In genomic region chr13:40617881-40618280, GRCm38 (mm10) we compare ENCODE assay signal across 25 mouse cellular contexts.
DNase-seq lines count a peak whose midpoint lies in the region; ATAC-seq and TF ChIP-seq lines count a peak whose summit lies in the region.
"Had no signal": no experiment of that assay in that cellular context is flagged by ENCODE, and none has a peak within 500 bp of the region (broad histone marks: within the 10 kb centered on the region; RNA-seq: fewer than 3 reads in every experiment).

No protein-coding gene starts in this region.

- H3K27me3 ChIP-seq in kidney, postnatal 0 days (ENCODE audit: insufficient read depth, low read length), result no peaks in the 10 kb centered on the region
- no peaks in the 10 kb centered on the region for H3K27me3 ChIP-seq in ES-Bruce4 (ENCODE audit: control insufficient read depth, insufficient read depth, low read length, poor library complexity, severe bottlenecking)
- H3K27me3 ChIP-seq: CH12.LX; forebrain, embryonic 13.5 days; hindbrain, embryonic 13.5 days; intestine, embryonic 15.5 days had no signal

- 96% methylated on average over 20 of the region's 20 CpGs for WGBS in kidney, postnatal 0 days

- H3K36me3 ChIP-seq in kidney, postnatal 0 days (ENCODE audit: insufficient read depth, low read length), result no peaks in the 10 kb centered on the region
- no peaks in the 10 kb centered on the region for H3K36me3 ChIP-seq in ES-Bruce4 (ENCODE audit: control insufficient read depth, insufficient read depth, low read length, poor library complexity, severe bottlenecking)
- H3K36me3 ChIP-seq in ES-E14 (ENCODE audit: control insufficient read depth, insufficient read depth, low read length, poor library complexity, severe bottlenecking), result no peaks in the 10 kb centered on the region
- H3K36me3 ChIP-seq: forebrain, embryonic 10.5 days; G1E; hindbrain, embryonic 10.5 days; hindbrain, embryonic 13.5 days; intestine, embryonic 15.5 days had no signal

- ATAC-seq in kidney, postnatal 0 days (replicated peaks; ENCODE audit: low FRiP score, low read depth), result no peak
- ATAC-seq: forebrain, embryonic 13.5 days; forebrain, embryonic 16.5 days; hindbrain, embryonic 16.5 days; intestine, embryonic 15.5 days had no signal

- no peak for DNase-seq in kidney, postnatal 0 days (ENCODE audit: low spot score)
- DNase-seq in kidney, postnatal 25 days, result no peak
- DNase-seq in ES-E14 (ENCODE audit: low read depth, low spot score) (peak; percentile 30), ZHBTc4 (ENCODE audit: low read depth, low spot score) (peak; percentile 92)
- no peak for DNase-seq in cerebellum, adult 9-10 months
- no peak for DNase-seq in left cerebral cortex, postnatal 10 days (ENCODE audit: extremely low spot score in 1 of 2, low spot score in 2 of 2)
- DNase-seq: adrenal gland, adult 8-10 months; adrenal gland, postnatal 25 days; B cell, adult 2 months; cerebellum, adult 11-12 months; cerebellum, adult 8-10 months; cerebellum, postnatal 14 days; gastrocnemius, postnatal 10 days; gastrocnemius, postnatal 36 days had no signal

- no peak overlapping the region for H3K4me3 ChIP-seq in kidney, postnatal 0 days (replicated peaks; ENCODE audit: low read depth, low read length)
- H3K4me3 ChIP-seq in ES-Bruce4 (ENCODE audit: low read depth, low read length), result no peak overlapping the region
- no peak overlapping the region for H3K4me3 ChIP-seq in ES-E14 (ENCODE audit: insufficient read depth in 1 of 2, low read depth in 1 of 2, low read length in 2 of 2, poor library complexity in 1 of 2, severe bottlenecking in 1 of 2)
- H3K4me3 ChIP-seq: forebrain, embryonic 10.5 days; forebrain, embryonic 13.5 days; hindbrain, embryonic 10.5 days; hindbrain, embryonic 13.5 days; intestine, embryonic 15.5 days had no signal

- intact Hi-C loops in left cerebral cortex, postnatal 10 days (cut with DNase I), result no loop called here

- 0 out of 2 replicates have a peak, but pooled peaks have one; percentile 3 for TF ChIP-seq CTCF in kidney, postnatal 0 days (IDR thresholded peaks at IDR 0.05; ENCODE audit: low read depth)
- peak; percentile 14 for TF ChIP-seq CTCF in ES-Bruce4 (IDR thresholded peaks at IDR 0.05; ENCODE audit: low read depth, low read length)

- H3K4me1 ChIP-seq in kidney, postnatal 0 days (replicated peaks; ENCODE audit: insufficient read depth, low read length), result no peaks in the 10 kb centered on the region
- H3K4me1 ChIP-seq in ES-Bruce4 (ENCODE audit: control insufficient read depth, insufficient read depth, low read length) (no peaks in the 10 kb centered on the region), ES-E14 (ENCODE audit: control insufficient read depth in 2 of 2, insufficient read depth in 2 of 2, low read length in 2 of 2, poor library complexity in 1 of 2) (peaks cover 0 to 2% of the 10 kb centered on the region in 2 experiments; a peak in 1 of 4 replicates)
- H3K4me1 ChIP-seq: forebrain, embryonic 10.5 days; forebrain, embryonic 13.5 days; hindbrain, embryonic 10.5 days; hindbrain, embryonic 13.5 days; intestine, embryonic 15.5 days had no signal

- TF ChIP-seq EP300 in ES-Bruce4 (IDR thresholded peaks at IDR 0.05; ENCODE audit: insufficient read depth, low read depth, low read length), result no peak

- TF ChIP-seq POLR2A in ES-Bruce4 (IDR thresholded peaks at IDR 0.05; ENCODE audit: insufficient read depth, low read length), result no peak

- H3K27ac ChIP-seq in kidney, postnatal 0 days, result no peak overlapping the region
- H3K27ac ChIP-seq in ES-Bruce4 (ENCODE audit: insufficient read depth, low read length) (no peak overlapping the region), ES-E14 (ENCODE audit: insufficient read depth, low read depth, low read length, poor library complexity, severe bottlenecking) (no peak overlapping the region)
- H3K27ac ChIP-seq: forebrain, embryonic 10.5 days; forebrain, embryonic 13.5 days; hindbrain, embryonic 10.5 days; hindbrain, embryonic 13.5 days; intestine, embryonic 15.5 days had no signal

- H3K9me3 ChIP-seq in kidney, postnatal 0 days (replicated peaks; ENCODE audit: low read length), result no peaks in the 10 kb centered on the region
- H3K9me3 ChIP-seq in ES-Bruce4 (replicated peaks; ENCODE audit: control insufficient read depth, insufficient read depth, low read length, poor library complexity, severe bottlenecking) (no peaks in the 10 kb centered on the region), ES-E14 (ENCODE audit: control insufficient read depth, insufficient read depth, low read depth, low read length) (no peaks in the 10 kb centered on the region)
- H3K9me3 ChIP-seq: forebrain, embryonic 13.5 days; hindbrain, embryonic 10.5 days; hindbrain, embryonic 13.5 days; intestine, embryonic 15.5 days had no signal

- in situ Hi-C loops in ES-E14 (cut with MboI; ENCODE audit: low sequenced_read_pairs in 2 of 2, unreplicated experiment in 2 of 2), result no loop called here

- no peak overlapping the region for H3K9ac ChIP-seq in kidney, postnatal 0 days (ENCODE audit: low read depth, low read length)
- H3K9ac ChIP-seq in ES-Bruce4 (ENCODE audit: low read depth, poor library complexity, severe bottlenecking), result no peak overlapping the region
- H3K9ac ChIP-seq in ES-E14 (ENCODE audit: insufficient read depth, low read depth, low read length, poor library complexity, severe bottlenecking), result no peak overlapping the region
- H3K9ac ChIP-seq: forebrain, embryonic 13.5 days; hindbrain, embryonic 13.5 days; intestine, embryonic 15.5 days had no signal

- no peak overlapping the region for H3K4me2 ChIP-seq in kidney, postnatal 0 days (ENCODE audit: low read length)
- H3K4me2 ChIP-seq: forebrain, embryonic 13.5 days; heart, embryonic 11.5 days; hindbrain, embryonic 13.5 days; intestine, embryonic 15.5 days had no signal

TF ChIP-seq in ES-E14, 5 proteins besides CTCF, POLR2A, EP300 and RAD21:
- TF ChIP-seq MAFK (IDR thresholded peaks at IDR 0.05; ENCODE audit: insufficient read depth, low read depth, low read length), result no peak
- TF ChIP-seq ZC3H11A (IDR thresholded peaks at IDR 0.05; ENCODE audit: borderline replicate concordance, low read depth, low read length), result 0 out of 2 replicates have a peak, but pooled peaks have one; percentile 8

Comparison
In these comparisons a context has a peak if more than half of its experiments do, and no peak if none do; other contexts are left out.
1. DNase-seq: peak in ES-E14 (single experiment) and ZHBTc4 (single experiment); none in kidney, postnatal 0 days (single experiment), kidney, postnatal 25 days (0 of 2), cerebellum, adult 9-10 months (single experiment) and left cerebral cortex, postnatal 10 days (0 of 2).